Mouse (Mus musculus): ENCODE results near the gene 9830107B12Rik. TPM values are rescaled to one million over a fixed set of nuclear protein-coding genes. Genes with fewer than 3 reads are reported as not detected.

Gene 9830107B12Rik
- polyA plus RNA-seq, 1 experiment from 2014 or later: not detected

DNA sequence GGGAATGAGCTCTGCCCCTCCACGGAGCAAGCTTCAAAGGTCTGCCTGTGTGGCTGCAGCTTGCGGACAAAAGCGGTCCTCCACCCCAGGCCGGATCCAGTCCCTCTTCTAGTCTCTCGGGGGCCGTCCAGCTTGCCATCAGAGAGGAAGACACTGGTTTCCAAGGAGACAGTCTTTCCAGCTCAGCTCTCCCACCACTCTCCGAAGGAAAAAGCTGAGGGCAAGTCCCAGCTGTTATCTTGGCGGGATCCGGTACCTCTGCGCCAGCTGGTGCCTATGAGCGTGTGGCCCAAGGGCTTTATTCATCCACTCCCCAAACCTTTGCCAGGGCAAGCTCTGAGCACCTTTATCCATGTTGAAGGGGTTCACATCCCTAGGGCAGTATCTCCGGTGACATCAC, 55.8 kb downstream of the 9830107B12Rik start:
- H3K27me3 ChIP-seq (ENCODE audit: control insufficient read depth, insufficient read depth, low read length): peaks cover 2% of the 10 kb centered on the region; the same call in 1 of the 2 replicates
- H3K9ac ChIP-seq (ENCODE audit: low read length): no peak overlapping the region
- ATAC-seq (ENCODE audit: low FRiP score, low TSS enrichment) (no peak), DNase-seq (ENCODE audit: low spot score) (no peak)
- H3K4me2 ChIP-seq (replicated peaks; ENCODE audit: low read depth): no peak overlapping the region
- no peak overlapping the region for H3K27ac ChIP-seq (replicated peaks)
- H3K4me3 ChIP-seq (ENCODE audit: low read depth, low read length): no peak overlapping the region
- WGBS: 78% methylated on average over 12 of the region's 12 CpGs
- H3K4me1 ChIP-seq (replicated peaks; ENCODE audit: control insufficient read depth, insufficient read depth): no peaks in the 10 kb centered on the region
- H3K36me3 ChIP-seq (ENCODE audit: control insufficient read depth, insufficient read depth, low read length): no peaks in the 10 kb centered on the region
- TF ChIP-seq EP300 (optimal IDR thresholded peaks at IDR 0.05) (no peak), CTCF (IDR thresholded peaks at IDR 0.05; ENCODE audit: low read depth) (no peak)
- H3K9me3 ChIP-seq (ENCODE audit: control insufficient read depth, low read length): 0 out of 2 replicates have a peak, but pooled peaks cover 4% of the 10 kb centered on the region

DNA sequence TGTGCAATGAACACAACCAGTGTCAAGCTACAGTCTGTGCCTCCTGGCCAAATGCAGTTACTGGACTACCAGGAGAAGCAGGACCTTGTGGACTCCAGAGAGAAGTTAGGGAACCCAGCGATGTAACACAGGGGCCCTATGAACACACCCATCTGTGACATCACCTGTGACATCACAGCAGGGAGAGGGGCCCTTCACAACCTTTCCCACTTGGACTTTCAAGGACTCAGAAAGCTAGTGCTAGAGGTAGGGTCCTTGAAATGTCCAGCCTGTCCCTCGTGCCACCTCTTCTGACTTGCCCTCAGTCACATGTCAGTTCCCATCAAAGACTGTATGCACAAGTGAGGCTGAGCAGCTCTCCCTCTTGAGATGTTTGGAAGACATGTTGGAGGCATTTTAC, 56.6 kb downstream of the 9830107B12Rik start:
- 0 out of 2 replicates have a peak, but pooled peaks cover 4% of the 10 kb centered on the region for H3K9me3 ChIP-seq (ENCODE audit: control insufficient read depth, low read length)
- H3K4me2 ChIP-seq (replicated peaks; ENCODE audit: low read depth): no peak overlapping the region
- WGBS: 79% methylated on average over 2 of the region's 2 CpGs
- H3K36me3 ChIP-seq (ENCODE audit: control insufficient read depth, insufficient read depth, low read length): no peaks in the 10 kb centered on the region
- no peak overlapping the region for H3K4me3 ChIP-seq (ENCODE audit: low read depth, low read length)
- no peak overlapping the region for H3K27ac ChIP-seq (replicated peaks)
- DNase-seq (ENCODE audit: low spot score) (no peak), ATAC-seq (ENCODE audit: low FRiP score, low TSS enrichment) (no peak)
- no peak overlapping the region for H3K9ac ChIP-seq (ENCODE audit: low read length)
- no peak for TF ChIP-seq CTCF (IDR thresholded peaks at IDR 0.05; ENCODE audit: low read depth)
- no peak for TF ChIP-seq EP300 (optimal IDR thresholded peaks at IDR 0.05)
- H3K27me3 ChIP-seq (ENCODE audit: control insufficient read depth, insufficient read depth, low read length): no peaks in the 10 kb centered on the region
- no peaks in the 10 kb centered on the region for H3K4me1 ChIP-seq (replicated peaks; ENCODE audit: control insufficient read depth, insufficient read depth)

DNA sequence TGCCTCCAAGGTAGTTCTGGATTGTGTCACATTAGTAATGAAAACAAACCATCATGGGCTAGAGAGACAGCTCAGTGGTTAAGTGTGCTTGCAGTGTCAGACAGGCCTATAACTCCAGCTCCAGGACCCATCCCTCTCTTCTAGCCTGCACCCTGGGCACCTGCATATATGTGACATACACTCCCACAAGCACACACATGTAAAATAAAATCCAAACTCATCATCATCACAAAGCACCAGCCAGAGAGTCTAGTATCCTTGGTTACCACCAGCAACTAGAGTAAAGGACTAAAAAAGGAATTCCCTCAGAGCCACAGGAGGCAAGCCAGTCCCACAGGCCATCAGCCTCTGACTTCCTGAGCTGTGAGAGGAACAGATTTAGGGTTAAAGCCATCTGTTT, 57.0 kb downstream of the 9830107B12Rik start, which contains the start of gene 1700067P10Rik:
TSS of gene 1700067P10Rik (plus strand) at position 301 of the 400 bp plus-strand sequence.
- Histone ChIP-seq H3K4me1 (replicated peaks; ENCODE audit: control insufficient read depth, insufficient read depth) (no peaks in the 10 kb centered on the region), H3K36me3 (ENCODE audit: control insufficient read depth, insufficient read depth, low read length) (no peaks in the 10 kb centered on the region), H3K4me2 (replicated peaks; ENCODE audit: low read depth) (no peak within 1 kb of the TSS), H3K4me3 (ENCODE audit: low read depth, low read length) (no peak within 1 kb of the TSS), H3K9me3 (ENCODE audit: control insufficient read depth, low read length) (0 out of 2 replicates have a peak, but pooled peaks cover 4% of the 10 kb centered on the region), H3K27ac (replicated peaks) (no peak within 1 kb of the TSS), H3K27me3 (ENCODE audit: control insufficient read depth, insufficient read depth, low read length) (no peaks in the 10 kb centered on the region), H3K9ac (ENCODE audit: low read length) (no peak within 1 kb of the TSS)
- TF ChIP-seq CTCF (IDR thresholded peaks at IDR 0.05; ENCODE audit: low read depth) (no peak), EP300 (optimal IDR thresholded peaks at IDR 0.05) (no peak)
- no peak for DNase-seq (ENCODE audit: low spot score)
- no peak for ATAC-seq (ENCODE audit: low FRiP score, low TSS enrichment)

DNA sequence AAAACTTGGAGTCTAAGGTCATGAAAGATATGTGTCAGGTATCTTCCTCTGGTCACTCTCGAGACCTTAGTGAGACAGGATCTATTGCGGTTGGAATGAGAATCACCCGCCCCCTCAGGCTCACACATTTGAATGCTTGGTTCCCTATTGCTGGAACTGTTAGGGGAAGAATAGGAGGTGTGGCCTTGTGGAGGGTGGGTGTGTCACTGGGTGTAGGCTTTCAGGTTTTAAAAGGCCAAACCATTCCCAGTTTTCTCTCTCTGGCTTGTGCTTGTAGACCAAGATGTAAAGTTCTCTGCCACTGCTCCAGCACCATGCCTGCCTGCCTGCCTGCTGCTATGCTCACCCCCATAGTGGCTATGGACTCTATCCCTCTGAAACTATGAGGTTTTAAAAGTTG, 65.4 kb downstream of the 9830107B12Rik start:
- Histone ChIP-seq H3K4me3 (ENCODE audit: low read depth, low read length) (no peak overlapping the region), H3K27ac (replicated peaks) (no peak overlapping the region), H3K9me3 (ENCODE audit: control insufficient read depth, low read length) (no peaks in the 10 kb centered on the region), H3K9ac (ENCODE audit: low read length) (no peak overlapping the region), H3K27me3 (ENCODE audit: control insufficient read depth, insufficient read depth, low read length) (no peaks in the 10 kb centered on the region), H3K4me2 (replicated peaks; ENCODE audit: low read depth) (no peak overlapping the region), H3K4me1 (replicated peaks; ENCODE audit: control insufficient read depth, insufficient read depth) (no peaks in the 10 kb centered on the region), H3K36me3 (ENCODE audit: control insufficient read depth, insufficient read depth, low read length) (no peaks in the 10 kb centered on the region)
- 52% methylated on average over 3 of the region's 3 CpGs for WGBS
- ATAC-seq (ENCODE audit: low FRiP score, low TSS enrichment): no peak
- no peak for DNase-seq (ENCODE audit: low spot score)
- no peak for TF ChIP-seq EP300 (optimal IDR thresholded peaks at IDR 0.05)
- TF ChIP-seq CTCF (IDR thresholded peaks at IDR 0.05; ENCODE audit: low read depth): no peak

Other genes starting within 250 kb of the 9830107B12Rik start
- 14.6 and 17.9 TPM in 2 replicates for gene Foxp4, start 221.6 kb downstream of the 9830107B12Rik start, polyA plus RNA-seq (2015; fragmentation: Nextera tagmentation; extraction: Ambion mirVana)
- not detected in 2 replicates for gene 1700122O11Rik, start 108.0 kb downstream of the 9830107B12Rik start, polyA plus RNA-seq (2015; fragmentation: Nextera tagmentation; extraction: Ambion mirVana)
- gene 1700067P10Rik, start 56.9 kb downstream of the 9830107B12Rik start, polyA plus RNA-seq (2015; fragmentation: Nextera tagmentation; extraction: Ambion mirVana): not detected in 2 replicates
- 0.05 TPM in 1 of 2 replicates, not detected in the other for gene A530064D06Rik, start 21.0 kb upstream of the 9830107B12Rik start, polyA plus RNA-seq (2015; fragmentation: Nextera tagmentation; extraction: Ambion mirVana)
- gene Trem1, start 86.5 kb upstream of the 9830107B12Rik start, polyA plus RNA-seq (2015; fragmentation: Nextera tagmentation; extraction: Ambion mirVana): 0.05 TPM in 1 of 2 replicates, not detected in the other
- gene Trem3, start 101.5 kb upstream of the 9830107B12Rik start, polyA plus RNA-seq (2015; fragmentation: Nextera tagmentation; extraction: Ambion mirVana): 0.10 TPM in 1 of 2 replicates, not detected in the other
- 0.19 and 0.24 TPM in 2 replicates for gene Treml4, start 118.0 kb upstream of the 9830107B12Rik start, polyA plus RNA-seq (2015; fragmentation: Nextera tagmentation; extraction: Ambion mirVana)
- 0.10 TPM in 2 replicates for gene Treml2, start 153.2 kb upstream of the 9830107B12Rik start, polyA plus RNA-seq (2015; fragmentation: Nextera tagmentation; extraction: Ambion mirVana)
- 0.18 and 0.21 TPM in 2 replicates for gene B430306N03Rik, start 169.9 kb upstream of the 9830107B12Rik start, polyA plus RNA-seq (2015; fragmentation: Nextera tagmentation; extraction: Ambion mirVana)
- 3.5 and 4.2 TPM in 2 replicates for gene Trem2, start 200.1 kb upstream of the 9830107B12Rik start, polyA plus RNA-seq (2015; fragmentation: Nextera tagmentation; extraction: Ambion mirVana)
- not detected in 2 replicates for gene Treml1, start 213.6 kb upstream of the 9830107B12Rik start, polyA plus RNA-seq (2015; fragmentation: Nextera tagmentation; extraction: Ambion mirVana)